Mouse (Mus musculus): ENCODE results near the gene 4930579F01Rik. TPM values are rescaled to one million over a fixed set of nuclear protein-coding genes. Genes with fewer than 3 reads are reported as not detected.

The 4930579F01Rik gene
- total RNA-seq, 4 experiments from 2014 or later = not detected

DNA sequence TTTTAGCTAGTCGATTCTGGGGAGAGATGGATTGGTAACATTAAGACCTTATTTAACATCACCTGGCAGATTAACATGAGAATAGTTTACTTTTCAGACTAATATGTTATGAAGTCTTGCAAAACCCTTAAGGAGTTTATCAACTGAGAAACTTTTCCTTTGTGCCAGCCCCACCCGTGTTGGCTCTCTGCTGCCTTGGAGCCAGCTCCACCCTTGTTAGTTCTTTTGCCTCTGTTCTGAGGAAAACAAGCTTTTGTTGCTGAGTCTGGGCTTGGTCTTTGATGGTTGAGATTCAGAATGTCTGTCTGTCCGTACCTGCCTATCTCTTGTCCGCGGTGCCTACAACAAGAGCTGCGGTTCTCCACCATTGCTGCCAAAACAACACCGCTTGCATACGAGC, 22.5 kb upstream of the 4930579F01Rik start:
- no peak for DNase-seq (ENCODE audit: low spot score in 2 of 2)

DNA sequence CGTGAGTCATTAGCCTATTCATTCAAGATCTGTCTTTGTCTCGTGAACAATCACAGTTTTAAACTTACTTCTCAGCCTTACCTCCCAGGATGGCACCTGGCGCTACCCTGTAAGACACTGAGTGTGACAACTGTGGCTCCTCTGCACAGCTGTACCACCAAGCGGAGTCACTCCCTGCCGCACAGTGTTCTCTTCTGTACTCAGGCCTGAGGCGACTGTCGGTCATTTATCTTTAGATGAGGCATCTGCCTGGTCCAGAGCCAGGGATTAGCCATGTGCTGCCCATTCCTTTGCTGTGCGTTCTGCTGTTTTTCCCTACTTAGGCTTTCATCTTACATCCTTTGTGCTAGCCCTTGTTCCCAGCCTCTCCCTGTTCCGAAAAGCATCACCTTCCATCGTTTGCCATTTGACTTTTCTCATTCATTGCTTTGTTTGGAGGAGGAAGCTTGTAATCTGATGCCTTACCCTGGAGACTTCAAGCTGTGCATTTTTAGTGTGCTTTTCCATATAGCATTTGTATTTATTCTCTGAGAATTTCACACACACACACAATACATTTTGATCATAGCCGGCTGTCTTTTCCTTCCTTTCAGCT, 21.9 kb upstream of the 4930579F01Rik start:
- no peak for DNase-seq (ENCODE audit: low spot score in 2 of 2)

DNA sequence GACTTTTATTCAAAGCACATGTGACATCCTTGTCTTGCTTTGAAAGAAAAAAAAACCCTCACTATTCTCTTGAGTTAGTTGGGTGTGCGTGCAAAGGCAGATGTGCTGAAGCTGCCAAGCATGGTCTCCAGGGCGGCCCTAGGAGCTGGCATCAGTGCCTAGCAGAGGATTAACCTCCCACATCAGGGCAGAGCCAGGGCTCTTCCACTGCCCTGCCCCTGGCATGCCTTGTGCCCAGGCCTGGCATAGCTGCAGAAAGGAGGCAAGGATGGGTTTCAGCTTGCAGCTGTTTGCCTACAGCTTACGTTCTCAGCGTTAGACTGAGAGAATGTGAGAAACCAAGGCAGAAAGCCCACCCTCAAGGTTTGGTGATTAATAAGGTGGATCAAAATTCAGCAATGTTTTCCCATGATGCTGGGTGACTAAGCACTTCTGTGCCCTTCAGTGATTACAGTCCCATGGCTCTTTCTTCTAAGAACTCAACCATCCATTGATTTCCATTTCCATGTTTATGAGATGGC, 18.9 kb upstream of the 4930579F01Rik start:
- no peak for DNase-seq (ENCODE audit: low spot score in 2 of 2)

DNA sequence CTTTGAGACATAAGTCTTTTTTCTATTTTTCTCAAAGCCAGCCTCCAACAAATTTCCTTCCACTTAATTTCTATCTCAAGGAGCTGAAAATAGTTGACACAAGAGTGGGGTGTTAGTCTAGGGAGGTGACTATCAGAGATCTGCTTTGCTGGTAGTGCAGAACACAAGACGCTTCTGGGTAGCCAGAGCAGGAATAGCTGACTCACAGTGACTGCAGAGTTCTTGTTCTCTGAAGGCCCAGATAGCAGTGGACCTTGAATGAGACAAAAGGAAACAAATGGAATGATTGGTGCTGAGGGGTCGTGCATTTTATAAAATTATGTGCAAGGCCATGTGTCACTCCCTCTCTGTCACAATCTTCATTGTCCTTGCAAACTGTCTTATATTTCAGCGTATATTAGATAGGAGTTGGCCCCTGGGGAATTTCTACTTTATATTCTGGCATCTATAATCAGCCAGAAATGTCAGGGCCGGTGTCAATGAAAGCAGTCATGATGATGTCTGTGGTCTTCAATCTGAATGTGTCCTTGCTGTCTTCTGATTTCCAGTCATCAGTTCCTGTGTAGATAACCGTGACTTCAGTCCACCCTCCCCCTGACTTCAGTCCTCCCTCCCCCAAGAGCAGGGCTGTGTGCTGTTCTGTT, 16.9 kb upstream of the 4930579F01Rik start:
- DNase-seq (ENCODE audit: low spot score in 2 of 2) = no peak

DNA sequence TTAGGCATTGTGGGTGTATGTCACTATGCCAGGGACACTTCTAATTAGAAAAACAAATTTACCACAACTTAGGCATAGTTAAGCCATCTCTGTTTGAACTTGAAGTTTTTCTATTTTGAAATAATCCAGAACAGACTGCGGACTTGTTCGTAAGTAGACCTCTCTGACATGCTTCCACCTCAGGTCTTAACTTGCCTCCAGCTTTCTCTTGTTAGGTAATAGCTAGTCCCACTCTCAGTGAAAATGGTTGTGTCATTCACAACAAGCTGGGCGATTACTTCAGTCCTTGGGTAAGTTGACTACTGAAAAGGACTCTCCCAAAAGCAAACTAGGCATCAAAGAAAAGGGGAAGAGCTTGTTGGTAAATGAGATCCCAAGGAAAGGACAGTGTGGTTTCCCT, 15.2 kb upstream of the 4930579F01Rik start:
- DNase-seq (ENCODE audit: low spot score in 2 of 2) = no peak

DNA sequence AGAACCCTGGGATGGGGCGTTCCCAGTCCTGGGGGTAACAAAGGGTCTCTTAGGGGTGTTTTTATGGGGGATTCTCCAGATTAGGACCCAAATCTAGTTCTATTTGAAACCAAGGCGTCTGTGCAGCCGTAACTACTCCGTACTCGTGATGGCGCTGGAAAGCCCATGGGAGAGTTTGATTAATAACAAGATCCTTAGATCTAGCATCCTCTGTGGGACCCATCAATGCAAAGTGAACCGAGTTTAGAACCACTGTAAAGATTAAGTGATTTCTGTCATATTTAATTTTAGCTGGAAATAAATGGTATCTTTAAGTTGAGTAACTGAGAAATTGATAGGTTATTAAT, 5.1 kb upstream of the 4930579F01Rik start:
- DNase-seq (ENCODE audit: low spot score in 2 of 2) = no peak

DNA sequence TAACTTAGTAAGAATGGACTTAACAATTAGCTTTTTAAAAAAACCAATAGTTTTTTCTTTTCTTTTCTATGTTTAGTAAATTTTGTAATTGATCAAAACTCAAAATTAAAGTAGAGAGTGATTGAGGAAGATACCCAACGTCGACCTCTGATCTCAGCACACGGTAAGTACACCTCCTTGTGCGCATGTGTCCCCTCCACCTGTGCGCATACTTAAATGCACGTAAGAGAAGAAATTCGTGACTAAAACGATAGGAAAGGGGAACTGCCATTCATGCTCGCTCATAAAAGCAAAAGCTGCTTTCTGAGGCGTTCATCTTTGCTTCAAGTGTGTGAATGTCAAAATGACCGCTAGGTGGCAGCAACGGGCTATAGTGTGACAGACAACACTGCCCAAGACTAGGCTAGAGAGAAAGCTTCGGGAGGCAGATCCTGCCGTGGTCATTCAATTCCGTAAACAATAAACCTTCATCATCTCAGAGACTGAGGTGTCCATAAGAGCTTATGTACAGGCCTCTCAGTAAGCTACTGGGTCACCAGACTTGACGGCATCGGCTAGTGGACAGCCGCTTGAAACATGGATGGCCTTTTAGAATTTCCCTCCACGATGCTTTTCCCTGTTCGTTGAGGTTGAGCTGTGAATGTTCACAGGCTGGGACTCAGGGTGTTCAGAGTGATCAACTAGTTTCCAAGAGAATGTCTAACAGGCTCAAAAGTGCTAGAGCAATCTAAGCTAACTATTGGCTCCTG, 4.5 kb upstream of the 4930579F01Rik start:
- peak; percentile 69 to 79 for DNase-seq (ENCODE audit: low spot score in 2 of 2)

DNA sequence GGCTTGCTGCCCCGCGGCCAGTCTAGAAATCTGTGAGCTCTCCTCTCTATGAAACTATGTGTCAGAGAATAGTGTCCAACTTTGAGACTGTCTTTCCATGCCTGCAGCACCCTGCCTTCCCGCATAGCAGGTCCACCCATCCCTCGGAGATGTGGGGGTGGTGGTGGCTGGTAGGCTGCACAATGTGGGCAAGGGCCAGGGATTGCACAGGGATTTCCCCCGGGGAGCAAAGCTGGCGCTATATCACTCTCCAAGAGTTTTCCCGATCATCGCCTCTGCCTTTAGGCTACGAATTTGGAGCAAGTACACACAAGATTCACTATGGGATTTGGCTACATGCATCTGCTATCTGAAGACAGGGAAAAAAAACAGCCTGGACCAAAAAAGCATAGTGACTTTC, 3.9 kb upstream of the 4930579F01Rik start:
- DNase-seq (ENCODE audit: low spot score in 2 of 2) = no peak

DNA sequence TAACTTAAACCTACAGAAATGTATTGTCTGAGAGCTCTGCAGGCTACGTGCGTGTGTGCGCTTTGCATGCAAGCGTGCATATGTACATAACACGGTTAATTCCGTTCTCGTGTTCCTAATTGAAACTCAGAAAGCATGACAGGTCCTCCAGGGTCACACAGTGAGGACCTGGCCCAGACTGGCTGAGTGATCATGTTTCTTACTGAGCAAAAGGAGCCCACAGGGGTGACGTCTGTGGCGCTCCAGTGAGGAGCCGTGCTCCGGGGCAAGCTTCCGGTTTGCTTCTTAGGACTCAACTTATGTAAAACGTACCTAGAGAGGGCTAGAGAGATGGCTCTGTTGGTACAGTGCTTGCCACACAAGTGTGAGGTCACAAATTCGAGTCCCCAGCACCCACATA, 3.5 kb upstream of the 4930579F01Rik start:
- no peak for DNase-seq (ENCODE audit: low spot score in 2 of 2)

DNA sequence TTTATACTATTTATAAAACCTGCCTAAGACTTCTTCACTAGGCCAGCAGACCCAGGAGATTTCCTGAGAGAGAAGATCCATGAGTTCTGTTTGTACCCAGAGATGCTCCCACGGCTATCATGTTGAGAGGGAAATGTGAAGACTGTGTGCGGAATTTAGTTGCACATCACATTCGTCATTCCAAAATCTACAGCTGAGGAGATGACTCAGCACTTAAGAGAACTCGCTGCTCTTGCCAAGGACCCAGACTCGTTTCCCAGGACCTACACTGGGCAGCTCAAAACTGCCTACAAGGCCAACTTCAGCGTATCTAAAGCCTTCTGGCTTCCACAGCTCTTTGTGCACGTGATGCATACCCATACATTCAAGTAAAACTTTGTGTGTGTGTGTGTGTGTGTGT, 1.4 kb downstream of the 4930579F01Rik start:
- DNase-seq (ENCODE audit: low spot score in 2 of 2) = no peak

DNA sequence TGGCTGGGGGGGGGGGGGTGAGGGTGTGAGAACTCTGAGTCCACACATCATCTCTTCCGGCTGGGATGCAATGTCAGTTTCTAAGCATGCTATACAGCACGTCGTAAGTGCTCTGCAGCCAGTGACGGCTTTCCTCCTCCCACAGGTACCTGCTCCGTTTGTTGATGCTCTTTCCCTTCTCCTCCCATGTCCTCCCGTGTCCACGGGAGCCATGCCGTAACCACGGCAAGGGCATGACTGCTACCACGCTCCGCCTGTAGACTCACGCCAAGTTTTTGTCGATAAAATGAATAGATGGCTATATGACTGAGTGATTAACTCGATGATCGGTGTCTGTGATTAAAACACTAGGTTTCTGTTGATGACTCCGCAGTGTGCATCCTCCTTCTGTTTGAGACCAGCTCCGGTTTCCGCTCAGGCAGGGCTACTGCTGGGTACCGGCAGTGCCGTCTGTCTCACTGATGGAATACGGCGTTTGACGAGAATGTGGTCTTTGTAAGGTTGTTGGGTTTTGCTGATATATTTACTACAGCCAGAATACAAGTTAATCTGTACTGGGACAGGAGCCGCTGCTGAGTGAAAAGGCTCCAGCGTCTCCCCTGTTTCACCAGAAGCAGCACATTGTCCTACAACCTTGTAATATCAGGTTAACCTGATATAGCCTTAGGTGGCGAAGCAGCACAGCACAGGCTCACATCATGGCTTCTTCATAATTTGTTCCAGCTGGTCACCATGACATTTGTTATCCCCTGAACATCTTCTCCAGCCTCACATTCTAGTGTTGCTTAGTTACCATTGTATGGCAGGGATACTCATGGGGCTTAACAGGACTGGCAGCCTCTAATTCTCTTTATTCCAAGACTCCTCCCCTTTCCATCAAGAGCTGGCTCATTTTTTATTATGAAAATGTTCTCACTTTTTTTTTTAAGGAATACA, 7.4 kb downstream of the 4930579F01Rik start:
- DNase-seq (ENCODE audit: low spot score in 2 of 2) = no peak

DNA sequence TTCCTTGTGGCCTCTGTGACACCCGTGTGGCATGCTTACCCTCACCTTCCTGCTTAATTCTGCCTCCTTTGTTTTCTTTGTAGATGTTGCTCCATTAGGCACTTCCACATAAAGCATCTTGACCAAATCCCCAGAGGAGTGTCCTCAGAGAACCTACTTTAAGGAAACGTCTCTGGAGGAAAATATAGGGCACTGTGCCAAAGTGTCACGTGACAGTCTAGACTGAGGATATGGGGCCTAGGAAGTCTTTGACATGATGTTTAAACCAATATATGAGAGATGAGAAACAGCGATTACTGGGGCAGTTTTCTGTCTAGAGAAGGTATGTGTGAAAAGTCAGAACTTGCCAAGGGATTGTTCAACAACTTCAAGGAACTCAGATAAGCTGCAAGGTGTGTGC, 8.3 kb downstream of the 4930579F01Rik start:
- DNase-seq (ENCODE audit: low spot score in 2 of 2) = no peak

DNA sequence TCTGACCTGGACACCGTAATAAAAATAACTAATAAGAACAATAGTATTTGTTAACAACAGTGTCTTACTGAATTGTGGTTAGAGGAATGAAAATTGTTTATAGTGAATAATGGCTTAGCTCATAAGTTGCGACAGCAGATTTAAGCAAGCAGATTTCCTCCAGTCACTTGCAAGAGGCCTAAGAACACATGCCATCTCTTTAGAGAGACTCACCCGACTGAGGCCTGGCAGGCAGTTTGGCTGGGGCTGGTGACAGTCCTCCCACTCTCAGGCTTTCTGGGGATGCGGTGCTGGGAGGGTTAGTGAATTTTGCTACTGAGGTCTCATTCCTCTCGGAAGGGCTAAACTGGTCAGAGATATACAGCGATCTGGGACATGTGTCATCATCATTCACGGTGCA, 10.3 kb downstream of the 4930579F01Rik start:
- DNase-seq (ENCODE audit: low spot score in 2 of 2) = no peak

DNA sequence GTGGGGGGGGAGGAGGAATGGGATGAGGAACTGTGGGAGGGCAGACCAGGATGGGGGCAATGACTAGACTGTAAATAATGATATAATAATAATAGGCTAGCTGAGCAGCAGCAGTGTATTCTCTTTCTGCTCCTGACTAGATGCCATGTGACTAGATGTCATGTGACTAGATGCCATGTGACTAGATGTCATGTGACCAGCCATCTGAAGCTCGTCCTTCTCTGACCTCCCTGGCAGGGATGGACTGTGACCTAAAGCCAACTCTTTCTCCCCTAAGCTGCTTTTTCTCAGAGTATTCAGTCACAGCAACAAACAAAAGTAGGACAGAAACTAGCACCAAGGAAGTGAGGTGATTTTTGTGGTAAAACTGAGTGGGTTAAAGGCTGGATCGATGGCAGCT, 11.6 kb downstream of the 4930579F01Rik start:
- DNase-seq (ENCODE audit: low spot score in 2 of 2) = no peak

DNA sequence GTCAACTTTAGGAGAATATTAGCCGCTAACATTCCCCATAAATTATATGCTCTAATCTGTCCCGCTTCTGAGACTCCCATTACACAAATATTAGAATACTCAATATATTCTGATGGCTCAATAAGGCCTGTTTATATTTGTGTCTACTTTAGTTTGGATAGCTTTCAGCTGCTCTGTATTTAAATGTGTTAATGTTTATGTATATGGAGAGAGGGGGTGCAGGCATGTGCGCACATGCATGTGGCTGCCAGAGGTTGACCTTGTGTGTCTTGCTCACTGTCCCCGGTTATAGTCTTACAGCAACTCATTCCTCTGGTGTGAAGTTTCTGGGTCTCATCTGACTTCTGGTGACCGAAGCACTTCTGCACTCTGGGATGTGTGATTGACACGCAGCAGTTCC, 18.1 kb downstream of the 4930579F01Rik start:
- DNase-seq (ENCODE audit: low spot score in 2 of 2) = no peak

DNA sequence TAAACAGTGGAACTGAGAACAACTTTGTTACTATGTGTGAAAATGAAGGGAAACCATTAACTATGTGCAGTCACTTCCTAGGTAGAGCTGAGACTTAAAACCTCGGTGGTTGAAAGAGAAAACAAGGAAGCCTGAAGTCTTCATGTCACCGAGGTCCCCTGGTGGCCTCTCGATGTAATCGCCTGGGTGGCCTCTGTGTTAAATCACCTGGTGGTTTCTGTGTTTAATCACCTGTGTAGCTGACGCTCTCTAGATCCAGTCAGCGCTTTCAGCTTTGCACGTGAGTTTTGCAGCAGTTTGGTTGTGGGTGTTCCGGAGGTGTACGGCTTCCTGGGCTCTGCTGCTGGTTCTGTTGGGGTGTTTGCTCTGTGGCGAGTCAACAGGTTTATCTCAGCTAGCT, 20.3 kb downstream of the 4930579F01Rik start:
- no peak for DNase-seq (ENCODE audit: low spot score in 2 of 2)

DNA sequence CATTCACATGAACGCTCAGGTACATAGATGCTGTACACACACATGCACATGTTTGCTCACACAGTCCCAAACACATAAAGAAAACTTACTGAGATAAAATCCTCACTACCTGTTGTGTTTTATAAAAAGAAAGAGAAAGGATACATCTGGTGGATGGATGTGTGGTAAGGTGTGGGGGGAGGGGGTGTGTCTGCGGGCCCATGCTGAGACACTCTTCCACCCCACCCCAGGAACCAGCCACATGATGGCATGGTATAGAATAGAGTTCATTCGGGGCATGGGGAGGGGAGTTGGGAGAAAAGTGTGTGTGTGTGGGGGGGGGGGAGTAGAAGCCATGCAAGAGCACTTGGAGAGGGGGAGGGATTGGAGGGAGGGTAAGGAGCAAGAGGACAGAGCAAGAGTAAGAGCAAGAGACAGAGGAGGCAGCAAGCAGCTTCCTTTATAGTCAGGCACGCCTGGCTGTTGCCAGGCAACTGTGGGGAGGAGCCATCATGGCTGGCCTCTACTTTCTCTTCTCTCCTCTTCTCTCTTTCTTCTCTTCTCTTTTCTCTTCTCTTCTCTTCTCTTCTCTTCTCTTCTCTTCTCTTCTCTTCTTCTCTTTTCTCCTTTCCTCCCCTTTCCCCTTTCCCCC, 31.0 kb downstream of the 4930579F01Rik start:
- no peak for DNase-seq (ENCODE audit: low spot score in 2 of 2)

DNA sequence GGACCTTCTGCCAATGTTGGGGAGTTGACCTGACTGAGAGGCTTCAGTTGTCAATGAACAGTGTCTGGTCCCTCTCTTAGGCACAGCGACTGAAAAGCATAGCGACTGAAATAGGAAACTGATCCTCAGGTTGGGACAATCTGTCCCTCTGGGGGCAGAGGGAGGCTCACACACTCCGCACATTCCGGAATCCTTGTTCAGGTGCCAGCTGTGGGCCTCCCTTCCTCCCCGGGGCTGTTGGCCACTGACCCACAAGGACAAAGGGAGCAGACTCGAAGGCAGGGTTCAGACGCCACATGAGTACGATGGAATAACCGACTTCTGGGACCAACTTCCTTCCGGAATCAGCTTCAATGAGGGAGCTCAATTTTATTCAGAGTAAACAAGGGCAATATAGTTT, 32.0 kb downstream of the 4930579F01Rik start:
- DNase-seq (ENCODE audit: low spot score in 2 of 2) = no peak

DNA sequence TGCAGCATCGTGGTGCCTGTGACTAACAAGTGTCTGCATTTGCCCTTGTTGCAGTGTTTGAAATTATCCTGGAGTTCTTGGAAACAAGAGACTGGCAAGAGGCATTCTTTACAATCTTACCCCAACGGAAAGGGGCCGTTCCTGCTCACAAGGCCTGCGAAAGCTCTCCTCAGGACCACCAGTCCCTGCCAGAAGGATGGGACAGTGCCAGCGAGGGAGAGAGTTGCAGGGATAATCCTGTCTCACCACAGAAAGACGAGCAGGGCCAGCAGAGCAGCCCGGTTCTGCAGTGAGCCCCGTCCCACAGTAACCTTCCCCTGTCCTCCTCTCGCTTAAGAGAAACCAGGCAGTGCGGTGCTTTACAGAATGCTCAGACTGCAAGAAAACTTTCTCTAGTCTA, 37.0 kb downstream of the 4930579F01Rik start:
- DNase-seq (ENCODE audit: low spot score in 2 of 2) = no peak

DNA sequence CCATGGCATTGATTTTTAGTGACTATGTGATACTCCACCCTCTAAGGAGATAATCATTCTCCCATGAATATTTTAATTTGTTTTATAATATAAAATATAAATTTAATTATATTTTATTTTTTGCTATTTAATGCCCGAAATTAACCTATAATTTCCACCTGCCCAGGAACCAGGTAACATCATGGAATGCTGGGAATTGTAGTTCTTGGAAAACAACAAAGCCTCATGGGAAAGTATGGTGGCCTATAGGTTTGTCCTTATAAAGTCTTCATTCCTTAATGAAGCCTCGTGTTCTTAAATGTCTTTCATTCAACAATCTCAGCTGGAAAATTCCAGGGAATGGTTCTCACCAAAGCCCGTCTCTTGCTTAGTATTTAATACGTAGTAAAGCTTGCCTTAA, 38.6 kb downstream of the 4930579F01Rik start:
- DNase-seq (ENCODE audit: low spot score in 2 of 2) = no peak

DNA sequence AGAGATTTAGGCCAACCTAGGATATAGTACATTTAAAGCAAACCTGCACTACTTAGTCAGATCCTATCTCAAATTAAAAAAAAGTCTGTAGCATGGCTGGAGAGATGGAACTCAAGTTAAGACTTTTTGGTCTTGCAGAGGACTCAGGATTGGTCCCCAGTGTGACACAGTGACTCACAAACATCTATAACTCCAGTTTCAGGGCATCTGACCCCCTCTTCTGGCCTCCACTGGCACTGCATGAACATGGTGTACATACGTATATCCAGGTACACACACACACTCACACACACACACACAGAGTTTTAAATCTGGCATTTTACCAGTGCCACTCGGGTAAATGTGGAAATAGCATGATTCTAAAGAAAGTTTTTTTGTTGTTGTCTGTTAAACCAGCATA, 44.8 kb downstream of the 4930579F01Rik start:
- no peak for DNase-seq (ENCODE audit: low spot score in 2 of 2)
